Comparison of ENCODE assay signal across 1 mouse cellular context in the genomic region with DNA sequence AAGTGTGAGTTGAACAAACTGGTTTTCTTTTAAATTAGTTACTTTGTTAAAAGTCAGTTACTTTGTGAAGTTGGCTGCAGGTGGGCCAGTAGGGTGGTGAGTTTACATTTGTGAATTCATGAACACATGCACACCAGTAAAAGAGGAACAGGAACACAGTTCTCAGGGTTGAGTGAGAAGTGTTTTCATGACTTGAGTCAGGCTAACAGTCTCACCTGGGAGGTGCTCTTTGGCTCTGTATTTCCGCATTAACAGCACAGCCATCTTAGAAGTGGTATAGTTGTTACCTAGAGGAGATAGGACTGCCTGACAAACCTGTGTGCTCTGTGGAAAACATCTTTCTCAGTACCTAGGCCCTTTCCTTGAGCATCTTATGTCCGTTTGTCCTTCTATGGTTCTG.
TF ChIP-seq lines count a peak whose summit lies in the region.

No protein-coding gene starts in this region.

TF ChIP-seq in CH12.LX, 34 proteins besides CTCF, POLR2A, EP300 and RAD21:
- TF ChIP-seq ELF1 (IDR thresholded peaks at IDR 0.05; ENCODE audit: low read depth, low read length) (peak; percentile 68), TCF12 (IDR thresholded peaks at IDR 0.05; ENCODE audit: low read depth, low read length) (peak; percentile 64), JUN (IDR thresholded peaks at IDR 0.05; ENCODE audit: insufficient read depth, low read depth, low read length) (peak; percentile 30; the same call in 1 of the 2 replicates), JUND (conservative IDR thresholded peaks at IDR 0.05; ENCODE audit: low read depth, low read length) (peak; percentile 58), IRF4 (IDR thresholded peaks at IDR 0.05; ENCODE audit: low read depth, low read length) (peak; percentile 81), BHLHE40 (IDR thresholded peaks at IDR 0.05; ENCODE audit: low read depth, low read length) (peak; percentile 13; the same call in 1 of the 2 replicates), ZMIZ1 (IDR thresholded peaks at IDR 0.05; ENCODE audit: low read depth, low read length) (no peak), MAX (IDR thresholded peaks at IDR 0.05; ENCODE audit: low read length) (peak; percentile 28; the same call in 1 of the 2 replicates), UBTF (IDR thresholded peaks at IDR 0.05; ENCODE audit: low read depth, low read length) (no peak), MXI1 (IDR thresholded peaks at IDR 0.05; ENCODE audit: low read depth, low read length) (no peak), USF2 (conservative IDR thresholded peaks at IDR 0.05; ENCODE audit: low read depth, low read length) (no peak), MYC (IDR thresholded peaks at IDR 0.05; ENCODE audit: low read depth, low read length) (peak; percentile 56; the same call in 1 of the 2 replicates)
